Mouse (Mus musculus) heart, postnatal 0 days (tissue): Measurements from ENCODE around the gene Cerk.

Experiments used
- CTCF ChIP-seq: IDR thresholded peaks from 2 replicates; pipeline ENCODE4 v1.5.1; 2016; ENCODE audit warnings: antibody characterized with exemption, control low read depth, low read depth
- EP300 ChIP-seq: IDR thresholded peaks from 2 replicates; pipeline ENCODE4 v1.6.1; 2016; ENCODE audit warnings: antibody characterized with exemption, low read depth

DNA sequence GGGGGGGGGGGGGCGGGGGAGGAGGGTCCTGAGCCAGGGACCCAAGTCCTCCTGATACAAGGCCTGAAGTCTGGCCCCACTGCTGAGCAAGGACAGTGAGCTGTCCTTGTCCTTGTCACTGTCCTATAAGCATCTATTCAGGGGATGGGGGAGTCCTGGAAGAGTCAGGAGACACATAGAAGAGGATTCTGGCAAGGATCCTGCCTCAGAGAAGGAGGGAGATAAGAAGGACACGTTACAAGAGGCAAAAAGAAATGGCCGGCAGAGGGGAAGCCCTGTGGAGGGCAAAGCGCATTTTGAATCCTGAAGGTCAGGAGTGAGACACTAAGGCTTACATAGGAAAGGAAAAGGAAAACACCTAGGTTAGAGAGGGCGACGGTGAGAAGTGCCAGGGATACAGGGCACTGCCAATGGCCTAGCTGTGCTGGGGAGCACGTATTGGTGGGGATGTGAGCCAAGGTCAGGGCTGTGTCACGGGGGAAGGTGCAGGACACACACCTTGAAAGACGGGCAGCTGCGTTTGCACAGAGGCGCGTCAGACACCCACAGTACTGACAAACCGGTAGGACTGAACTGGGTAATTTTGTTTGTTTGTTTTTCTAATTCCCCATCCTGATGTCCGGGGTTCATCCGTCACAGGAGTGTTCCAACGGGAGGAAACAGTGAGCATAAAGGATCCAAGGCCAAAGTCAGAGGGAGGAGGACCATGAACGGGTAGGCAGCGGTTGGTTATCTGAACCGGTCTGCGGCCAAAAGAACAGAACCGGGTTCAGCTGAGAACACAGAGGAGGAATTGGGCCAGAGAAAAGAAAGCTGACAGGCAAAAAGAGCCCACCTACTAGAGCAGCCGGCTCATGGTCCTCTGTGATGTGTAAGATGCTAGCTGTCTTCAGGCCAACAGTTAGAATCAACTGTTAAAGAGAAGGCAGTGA lies 8.9 kb downstream of the Cerk start:
- TF ChIP-seq CTCF (no peak), EP300 (no peak)
